Mouse (Mus musculus): ENCODE measurements around the gene Pan3. TPM values are rescaled to one million over a fixed set of nuclear protein-coding genes. Genes with fewer than 3 reads are reported as not detected.
A peak's percentile ranks its signal among the peaks of the same experiment; 100 is the strongest.

Pan3 gene
- polyA plus RNA-seq, 1 experiment from 2014 or later, result 45.9 TPM

DNA sequence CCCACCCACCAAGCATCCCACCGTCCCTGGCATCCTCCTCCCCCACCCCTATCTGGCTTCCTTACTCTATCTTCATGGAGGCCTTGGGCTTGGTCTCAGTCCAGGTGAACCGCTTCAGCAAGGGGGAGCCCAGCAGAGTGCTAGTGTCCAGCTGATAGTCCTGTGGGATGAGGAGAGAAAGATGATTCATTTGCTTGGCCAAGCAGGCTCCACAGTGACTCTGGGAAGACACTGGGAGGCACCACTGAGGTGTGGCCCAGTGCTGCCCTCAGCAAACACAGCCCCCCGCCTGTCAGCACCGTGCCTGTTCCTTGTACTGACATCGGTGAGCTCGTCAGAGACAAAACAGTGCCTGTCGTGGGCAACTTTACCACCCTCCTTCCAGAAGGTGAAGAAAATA lies 136.4 kb downstream of the Pan3 start:
- Histone ChIP-seq H3K27ac (no peak overlapping the region), H3K9ac (no peak overlapping the region), H3K36me3 (no peaks in the 10 kb centered on the region), H3K4me2 (no peak overlapping the region), H3K4me1 (peaks cover 7% of the 10 kb centered on the region; the same call in 1 of the 2 replicates), H3K27me3 (replicated peaks) (no peaks in the 10 kb centered on the region), H3K4me3 (no peak overlapping the region), H3K9me3 (replicated peaks) (no peaks in the 10 kb centered on the region)
- 72% methylated on average over 7 of the region's 7 CpGs for WGBS (ENCODE audit: insufficient replicate concordance)
- ATAC-seq, result no peak

DNA sequence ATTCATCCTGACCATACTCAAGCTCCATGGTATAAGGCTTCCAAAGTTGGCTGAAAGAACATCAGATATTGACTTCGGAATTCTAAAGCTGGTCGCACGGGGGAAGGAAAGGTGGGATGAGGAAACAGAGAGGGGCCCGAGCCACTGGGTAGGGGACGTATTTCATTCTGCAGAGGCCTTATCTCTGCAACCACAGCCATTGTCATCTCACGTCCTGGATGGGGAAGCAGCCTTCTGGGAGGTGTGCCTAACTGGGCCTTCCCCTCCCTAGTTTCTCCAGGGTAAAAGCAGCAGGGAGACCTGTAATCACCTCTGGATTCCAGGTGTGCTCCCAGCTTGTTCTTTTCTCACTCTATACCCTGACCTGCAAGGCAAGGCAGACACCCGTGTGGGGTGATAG lies 142.7 kb downstream of the Pan3 start:
- 21% methylated on average over 7 of the region's 7 CpGs for WGBS (ENCODE audit: insufficient replicate concordance)
- Histone ChIP-seq H3K4me1 (no peaks in the 10 kb centered on the region; the same call in none of the 2 replicates), H3K36me3 (no peaks in the 10 kb centered on the region), H3K4me3 (no peak overlapping the region), H3K4me2 (no peak overlapping the region), H3K9me3 (replicated peaks) (no peaks in the 10 kb centered on the region), H3K27ac (no peak overlapping the region), H3K27me3 (replicated peaks) (0 out of 2 replicates have a peak, but pooled peaks cover 5% of the 10 kb centered on the region), H3K9ac (no peak overlapping the region)
- no peak for ATAC-seq

DNA sequence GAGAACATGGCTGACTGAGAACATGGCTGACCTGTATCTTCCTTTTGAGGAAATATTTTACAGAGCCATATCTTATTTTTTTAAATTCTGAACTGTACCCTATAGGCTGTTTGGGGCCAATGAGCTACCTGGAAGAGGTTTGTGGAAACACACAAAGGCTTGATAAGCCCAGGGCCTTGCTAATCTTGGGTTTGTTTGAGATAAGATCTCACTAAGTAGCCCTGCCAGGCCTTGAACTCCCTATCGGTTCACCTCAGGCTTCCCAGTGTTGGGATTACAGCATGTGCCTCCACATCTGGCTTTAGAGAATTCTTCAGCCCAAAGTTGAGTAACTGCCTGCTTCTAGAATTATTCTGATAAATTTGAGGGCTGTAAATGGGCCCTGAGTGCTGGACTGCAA lies 143.6 kb downstream of the Pan3 start:
- no peak overlapping the region for H3K9ac ChIP-seq
- WGBS (ENCODE audit: insufficient replicate concordance), result 59% methylated on average over 1 of the region's 1 CpGs
- H3K4me1 ChIP-seq, result no peaks in the 10 kb centered on the region; the same call in none of the 2 replicates
- H3K4me2 ChIP-seq, result no peak overlapping the region
- H3K27ac ChIP-seq, result no peak overlapping the region
- no peaks in the 10 kb centered on the region for H3K9me3 ChIP-seq (replicated peaks)
- H3K4me3 ChIP-seq, result no peak overlapping the region
- ATAC-seq, result no peak
- H3K27me3 ChIP-seq (replicated peaks), result 0 out of 2 replicates have a peak, but pooled peaks cover 5% of the 10 kb centered on the region
- no peaks in the 10 kb centered on the region for H3K36me3 ChIP-seq

DNA sequence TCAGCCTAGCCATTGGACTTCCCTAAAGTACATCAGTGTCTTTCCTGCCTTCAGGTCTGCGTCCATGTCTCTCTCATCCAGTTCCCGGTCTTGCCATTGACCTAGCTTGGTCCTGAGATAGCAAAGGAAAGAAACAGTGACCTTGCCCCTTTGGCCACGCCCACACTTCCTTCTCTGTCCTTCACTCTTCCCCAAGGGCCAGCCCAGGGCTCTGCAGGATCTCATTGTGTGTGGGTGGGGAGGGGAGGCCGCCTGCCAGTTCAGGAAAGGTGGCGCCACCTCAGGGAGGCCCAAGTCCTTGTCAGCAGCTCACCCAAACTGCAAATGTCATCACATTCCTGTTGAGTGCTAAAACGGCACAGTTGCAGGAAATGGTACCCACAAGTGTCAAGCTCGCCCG lies 144.6 kb downstream of the Pan3 start:
- ATAC-seq, result peak; percentile 78
- Histone ChIP-seq H3K27me3 (replicated peaks) (0 out of 2 replicates have a peak, but pooled peaks cover 5% of the 10 kb centered on the region), H3K9ac (no peak overlapping the region), H3K4me1 (no peaks in the 10 kb centered on the region; the same call in none of the 2 replicates), H3K4me3 (no peak overlapping the region), H3K4me2 (no peak overlapping the region), H3K36me3 (no peaks in the 10 kb centered on the region), H3K27ac (no peak overlapping the region), H3K9me3 (replicated peaks) (no peaks in the 10 kb centered on the region)
- 17% methylated on average over 8 of the region's 8 CpGs for WGBS (ENCODE audit: insufficient replicate concordance)

DNA sequence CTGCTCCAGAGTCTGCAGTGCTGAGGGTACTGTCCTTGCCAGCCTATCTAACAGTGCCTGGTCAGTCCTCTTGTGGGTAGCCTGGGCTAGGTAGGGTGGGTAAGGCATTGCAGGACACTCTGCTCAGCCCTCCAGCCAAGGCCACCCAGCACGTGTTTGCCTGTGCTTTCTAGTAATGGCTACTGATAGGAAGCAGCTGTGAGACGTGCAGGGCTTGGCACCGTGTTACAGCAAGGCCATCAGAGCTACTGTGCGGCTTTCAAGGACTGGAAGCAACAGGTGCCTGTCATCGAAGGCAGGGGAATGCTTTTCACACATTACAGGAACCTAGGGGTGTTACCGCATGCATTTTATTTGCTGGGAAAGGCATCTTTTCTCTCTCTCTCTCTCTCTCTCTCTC lies 147.0 kb downstream of the Pan3 start:
- Histone ChIP-seq H3K36me3 (no peaks in the 10 kb centered on the region), H3K4me3 (no peak overlapping the region), H3K9ac (no peak overlapping the region), H3K4me2 (no peak overlapping the region), H3K27ac (no peak overlapping the region), H3K9me3 (replicated peaks) (no peaks in the 10 kb centered on the region), H3K27me3 (replicated peaks) (0 out of 2 replicates have a peak, but pooled peaks cover 5% of the 10 kb centered on the region), H3K4me1 (no peaks in the 10 kb centered on the region; the same call in none of the 2 replicates)
- 72% methylated on average over 6 of the region's 6 CpGs for WGBS (ENCODE audit: insufficient replicate concordance)
- no peak for ATAC-seq

DNA sequence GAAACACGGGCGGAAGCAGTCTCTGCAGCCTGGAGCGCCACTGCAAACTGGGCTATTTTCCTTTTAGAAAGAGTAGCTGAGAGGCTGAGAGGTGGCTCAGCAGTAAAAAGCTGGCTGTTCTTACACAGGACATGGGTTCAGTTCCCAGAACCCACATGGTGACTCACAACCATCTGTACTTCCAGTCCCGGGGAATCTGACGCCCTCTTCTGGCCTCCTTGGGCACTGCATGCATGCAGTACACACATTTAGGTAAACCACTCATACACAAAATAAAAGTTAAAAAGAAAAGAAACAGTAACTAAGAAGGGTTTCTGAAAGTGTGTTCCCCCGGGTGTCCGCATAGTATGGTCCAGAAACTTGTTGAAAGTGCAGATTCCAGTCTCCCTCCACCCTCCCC lies 149.2 kb downstream of the Pan3 start:
- H3K4me1 ChIP-seq, result no peaks in the 10 kb centered on the region
- 0 out of 2 replicates have a peak, but pooled peaks cover 5% of the 10 kb centered on the region for H3K27me3 ChIP-seq (replicated peaks)
- H3K27ac ChIP-seq, result no peak overlapping the region
- no peak overlapping the region for H3K4me2 ChIP-seq
- no peaks in the 10 kb centered on the region for H3K36me3 ChIP-seq
- WGBS (ENCODE audit: insufficient replicate concordance), result 79% methylated on average over 7 of the region's 7 CpGs
- no peak overlapping the region for H3K9ac ChIP-seq
- H3K4me3 ChIP-seq, result no peak overlapping the region
- H3K9me3 ChIP-seq (replicated peaks), result no peaks in the 10 kb centered on the region
- ATAC-seq, result no peak

DNA sequence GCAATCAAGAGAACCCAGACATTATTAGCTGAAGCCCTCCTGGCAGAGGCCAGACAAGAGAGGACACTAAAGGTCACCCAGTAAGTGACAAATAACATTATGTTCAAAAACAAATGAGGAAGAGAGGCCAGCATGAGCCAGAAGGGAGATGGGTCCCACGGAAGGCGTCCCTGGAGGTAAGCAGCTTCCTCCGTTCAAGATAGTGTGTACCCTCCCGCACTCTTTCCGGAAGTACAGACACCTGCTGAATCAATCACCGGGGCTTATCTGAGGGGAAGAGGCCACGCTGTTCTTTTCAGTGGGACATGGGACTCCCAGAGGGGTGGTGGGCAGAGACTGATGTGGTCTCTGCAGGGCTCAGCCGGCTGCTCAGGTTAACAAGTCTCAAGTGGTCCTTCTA lies 149.7 kb downstream of the Pan3 start:
- ATAC-seq, result no peak
- H3K36me3 ChIP-seq, result no peaks in the 10 kb centered on the region
- H3K4me2 ChIP-seq, result no peak overlapping the region
- H3K27me3 ChIP-seq (replicated peaks), result 0 out of 2 replicates have a peak, but pooled peaks cover 5% of the 10 kb centered on the region
- H3K9ac ChIP-seq, result no peak overlapping the region
- 59% methylated on average over 8 of the region's 8 CpGs for WGBS (ENCODE audit: insufficient replicate concordance)
- no peak overlapping the region for H3K4me3 ChIP-seq
- no peak overlapping the region for H3K27ac ChIP-seq
- no peaks in the 10 kb centered on the region for H3K4me1 ChIP-seq
- no peaks in the 10 kb centered on the region for H3K9me3 ChIP-seq (replicated peaks)

DNA sequence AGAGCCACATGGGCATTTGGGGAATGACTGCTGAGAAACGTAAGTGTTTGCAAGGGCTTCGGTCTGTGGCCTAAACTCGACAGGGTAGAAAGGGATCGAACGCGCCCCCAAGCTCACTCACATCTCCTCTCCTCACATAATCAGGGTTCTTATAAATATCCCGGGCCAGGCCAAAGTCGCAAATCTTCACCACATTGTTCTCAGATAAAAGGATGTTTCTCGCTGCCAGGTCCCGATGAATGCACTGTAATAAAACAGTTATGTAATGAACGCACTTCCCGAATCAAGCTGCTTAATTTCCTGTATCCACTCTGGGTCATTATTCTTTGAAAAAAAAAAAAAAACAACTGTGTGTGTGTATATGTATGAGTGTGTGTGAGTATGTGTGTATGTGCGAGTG lies 150.2 kb downstream of the Pan3 start:
- Histone ChIP-seq H3K27ac (no peak overlapping the region), H3K9me3 (replicated peaks) (no peaks in the 10 kb centered on the region), H3K36me3 (no peaks in the 10 kb centered on the region), H3K4me3 (no peak overlapping the region), H3K4me1 (no peaks in the 10 kb centered on the region), H3K4me2 (no peak overlapping the region), H3K27me3 (replicated peaks) (0 out of 2 replicates have a peak, but pooled peaks cover 5% of the 10 kb centered on the region), H3K9ac (no peak overlapping the region)
- no peak for ATAC-seq
- WGBS (ENCODE audit: insufficient replicate concordance), result 79% methylated on average over 13 of the region's 13 CpGs

DNA sequence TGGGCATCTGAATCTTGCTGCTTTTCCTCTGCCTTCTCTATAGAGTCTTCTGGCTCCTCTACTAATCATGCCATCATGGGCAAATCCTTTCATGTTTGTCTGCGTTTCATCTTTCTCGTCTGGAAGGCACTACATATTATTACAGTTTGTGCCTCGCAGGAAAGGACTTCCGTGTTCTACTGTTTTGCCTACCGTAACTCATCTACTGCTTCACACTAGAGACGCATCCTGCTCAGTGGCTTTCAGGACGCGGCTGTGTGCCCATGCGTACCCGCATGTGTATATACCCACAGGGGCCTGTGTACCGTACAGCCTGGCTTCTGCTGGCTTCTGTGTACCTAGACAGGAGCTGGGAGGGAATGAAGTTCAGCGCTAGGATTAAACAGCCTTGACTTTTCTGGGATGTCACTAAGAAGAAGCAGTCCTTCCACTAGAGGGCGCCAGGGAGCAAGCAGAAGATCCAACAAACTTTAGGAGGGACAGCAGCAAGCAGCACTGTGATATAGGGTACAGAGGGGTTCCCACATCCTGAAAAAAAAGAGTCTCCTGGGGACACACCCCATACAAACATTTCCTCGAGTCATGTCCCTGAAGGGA lies 153.8 kb downstream of the Pan3 start:
- Histone ChIP-seq H3K4me1 (no peaks in the 10 kb centered on the region), H3K27ac (no peak overlapping the region), H3K4me2 (no peak overlapping the region), H3K27me3 (replicated peaks) (no peaks in the 10 kb centered on the region), H3K9ac (no peak overlapping the region), H3K36me3 (no peaks in the 10 kb centered on the region), H3K4me3 (no peak overlapping the region), H3K9me3 (replicated peaks) (no peaks in the 10 kb centered on the region)
- 45% methylated on average over 14 of the region's 14 CpGs for WGBS (ENCODE audit: insufficient replicate concordance)
- ATAC-seq, result no peak

DNA sequence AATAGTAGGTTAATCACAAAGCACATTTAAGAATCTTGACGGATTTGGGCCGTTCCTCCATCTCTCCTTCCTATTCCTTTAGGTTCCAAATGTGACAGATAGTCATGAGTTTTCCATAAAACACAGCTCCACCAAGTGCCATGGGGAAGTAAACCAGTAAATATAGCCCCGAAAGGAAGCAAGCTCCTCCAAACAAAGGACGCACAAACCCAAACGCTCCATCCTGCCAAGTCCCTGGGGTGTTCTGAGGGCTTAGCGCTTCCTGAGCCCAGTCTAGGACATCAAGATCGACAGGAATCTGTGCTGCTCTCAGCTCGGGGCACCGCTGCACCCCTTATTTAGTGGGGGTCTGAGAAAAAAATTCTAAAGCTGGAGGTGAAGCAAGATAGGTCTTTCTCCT lies 154.7 kb downstream of the Pan3 start:
- H3K9me3 ChIP-seq (replicated peaks), result no peaks in the 10 kb centered on the region
- H3K27me3 ChIP-seq (replicated peaks), result no peaks in the 10 kb centered on the region
- H3K4me2 ChIP-seq, result no peak overlapping the region
- H3K4me3 ChIP-seq, result no peak overlapping the region
- 50% methylated on average over 9 of the region's 9 CpGs for WGBS (ENCODE audit: insufficient replicate concordance)
- H3K27ac ChIP-seq, result no peak overlapping the region
- H3K9ac ChIP-seq, result no peak overlapping the region
- no peaks in the 10 kb centered on the region for H3K36me3 ChIP-seq
- ATAC-seq, result no peak
- H3K4me1 ChIP-seq, result no peaks in the 10 kb centered on the region

DNA sequence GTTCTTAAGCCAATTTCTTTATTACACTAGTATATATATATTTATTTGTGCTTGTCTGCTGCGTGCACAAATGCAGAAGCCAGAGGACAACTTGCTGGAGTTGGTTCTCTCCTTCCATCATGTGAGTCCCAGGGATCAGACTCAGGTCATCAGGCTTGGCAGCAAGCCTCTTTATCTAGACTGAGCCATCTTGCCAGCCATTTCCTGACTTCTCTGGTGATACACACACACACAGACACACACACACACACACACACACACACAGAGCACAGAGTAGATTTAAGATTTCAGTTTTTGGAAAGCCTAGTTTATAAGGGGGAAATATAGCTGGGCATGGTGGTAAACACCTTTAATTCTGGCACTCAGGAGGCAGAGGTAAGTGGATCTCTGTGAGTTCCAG lies 155.1 kb downstream of the Pan3 start:
- ATAC-seq, result no peak
- H3K9me3 ChIP-seq (replicated peaks), result no peaks in the 10 kb centered on the region
- WGBS (ENCODE audit: insufficient replicate concordance), result 45% methylated on average over 1 of the region's 1 CpGs
- H3K4me3 ChIP-seq, result no peak overlapping the region
- no peaks in the 10 kb centered on the region for H3K4me1 ChIP-seq
- H3K4me2 ChIP-seq, result no peak overlapping the region
- no peaks in the 10 kb centered on the region for H3K36me3 ChIP-seq
- H3K9ac ChIP-seq, result no peak overlapping the region
- no peaks in the 10 kb centered on the region for H3K27me3 ChIP-seq (replicated peaks)
- H3K27ac ChIP-seq, result no peak overlapping the region

DNA sequence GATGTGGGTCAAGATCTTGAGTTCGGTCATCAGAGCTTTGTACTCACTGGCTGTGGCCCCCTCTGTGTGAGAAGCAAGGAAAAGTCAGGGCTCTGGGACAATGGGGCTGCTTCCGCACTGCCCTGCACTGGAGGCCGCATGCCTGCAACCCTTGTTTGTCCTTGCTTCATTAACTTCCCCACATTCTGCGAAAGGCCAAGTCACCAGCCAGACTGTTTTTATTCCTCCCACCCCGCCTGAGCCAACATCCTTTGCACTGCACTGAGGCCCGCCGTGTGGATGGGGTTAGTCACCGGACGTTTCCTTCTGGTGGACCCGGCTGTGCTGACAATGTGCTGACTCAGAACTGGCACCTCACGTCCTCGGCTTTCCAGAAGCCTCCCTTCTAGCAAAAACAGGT lies 159.9 kb downstream of the Pan3 start:
- 42% methylated on average over 12 of the region's 12 CpGs for WGBS (ENCODE audit: insufficient replicate concordance)
- no peak overlapping the region for H3K27ac ChIP-seq
- no peak overlapping the region for H3K4me2 ChIP-seq
- no peaks in the 10 kb centered on the region for H3K4me1 ChIP-seq
- no peak overlapping the region for H3K4me3 ChIP-seq
- no peak overlapping the region for H3K9ac ChIP-seq
- ATAC-seq, result peak; percentile 46; the same call in 1 of the 2 replicates
- no peaks in the 10 kb centered on the region for H3K36me3 ChIP-seq
- no peaks in the 10 kb centered on the region for H3K9me3 ChIP-seq (replicated peaks)
- no peaks in the 10 kb centered on the region for H3K27me3 ChIP-seq (replicated peaks)

DNA sequence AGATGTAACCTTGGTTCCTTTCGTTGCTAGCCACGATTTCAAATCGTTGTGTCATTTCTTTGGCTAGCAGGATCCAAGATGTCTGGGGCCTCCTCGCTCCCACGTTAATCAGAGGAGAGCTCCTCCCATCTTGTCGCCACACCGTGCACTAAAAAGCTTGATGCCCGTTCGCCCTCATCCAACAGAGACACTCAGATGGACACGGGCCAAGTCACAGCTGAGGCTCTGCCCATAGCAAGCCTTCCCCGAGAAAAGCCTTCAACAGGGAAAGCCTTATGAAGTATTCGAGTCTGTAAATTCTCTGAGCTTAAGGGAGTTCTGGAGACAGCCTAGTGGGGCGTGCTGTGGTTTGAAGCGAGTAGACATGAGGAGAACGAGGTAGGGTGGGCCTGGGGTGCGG lies 167.9 kb downstream of the Pan3 start:
- H3K4me1 ChIP-seq, result no peaks in the 10 kb centered on the region
- no peaks in the 10 kb centered on the region for H3K9me3 ChIP-seq (replicated peaks)
- no peak overlapping the region for H3K9ac ChIP-seq
- 73% methylated on average over 16 of the region's 16 CpGs for WGBS (ENCODE audit: insufficient replicate concordance)
- no peaks in the 10 kb centered on the region for H3K36me3 ChIP-seq
- H3K4me2 ChIP-seq, result no peak overlapping the region
- no peak overlapping the region for H3K4me3 ChIP-seq
- no peak for ATAC-seq
- no peak overlapping the region for H3K27ac ChIP-seq
- no peaks in the 10 kb centered on the region for H3K27me3 ChIP-seq (replicated peaks)
